Comparison of ENCODE assay signal across 20 mouse cellular contexts in genomic region chr4:140513797-140514196, GRCm38 (mm10).
DNase-seq lines count a peak whose midpoint lies in the region; ATAC-seq and TF ChIP-seq lines count a peak whose summit lies in the region.
"Had no signal": no experiment of that assay in that cellular context is flagged by ENCODE, and none has a peak within 500 bp of the region (broad histone marks: within the 10 kb centered on the region; RNA-seq: fewer than 3 reads in every experiment).

No protein-coding gene starts in this region.

- H3K4me3 ChIP-seq in heart, embryonic 11.5 days (ENCODE audit: low read depth, low read length): no peak overlapping the region
- H3K4me3 ChIP-seq in intestine, embryonic 14.5 days (ENCODE audit: low read depth, low read length): no peak overlapping the region
- no peak overlapping the region for H3K4me3 ChIP-seq in intestine, postnatal 0 days (ENCODE audit: low read depth, low read length)
- H3K4me3 ChIP-seq in MEL (ENCODE audit: control insufficient read depth in 1 of 2, insufficient read depth in 1 of 2, low read depth in 2 of 2, low read length in 2 of 2): no peak overlapping the region
- H3K4me3 ChIP-seq in intestine, embryonic 16.5 days (ENCODE audit: low read length): no peak overlapping the region
- H3K4me3 ChIP-seq: forebrain, embryonic 12.5 days; hindbrain, embryonic 13.5 days; lung, embryonic 15.5 days; stomach, embryonic 15.5 days had no signal

- TF ChIP-seq POLR2A in MEL (IDR thresholded peaks at IDR 0.05; ENCODE audit: control insufficient read depth in 1 of 2, insufficient read depth in 1 of 2, low read depth in 1 of 2, low read length in 2 of 2, poor library complexity in 1 of 2): no peak

- 61% methylated on average over 4 of the region's 4 CpGs for WGBS in heart, embryonic 11.5 days (ENCODE audit: insufficient replicate concordance)
- 34% methylated on average over 4 of the region's 4 CpGs for WGBS in intestine, embryonic 14.5 days
- WGBS in intestine, postnatal 0 days: 51% methylated on average over 4 of the region's 4 CpGs
- WGBS in intestine, embryonic 16.5 days: 61% methylated on average over 4 of the region's 4 CpGs

- H3K27me3 ChIP-seq in heart, embryonic 11.5 days (ENCODE audit: control insufficient read depth, insufficient read depth, low read length): no peaks in the 10 kb centered on the region
- H3K27me3 ChIP-seq in intestine, embryonic 14.5 days (replicated peaks; ENCODE audit: control insufficient read depth, insufficient read depth, low read length): no peaks in the 10 kb centered on the region
- no peaks in the 10 kb centered on the region for H3K27me3 ChIP-seq in intestine, postnatal 0 days (replicated peaks; ENCODE audit: control insufficient read depth, insufficient read depth, low read length)
- no peaks in the 10 kb centered on the region for H3K27me3 ChIP-seq in MEL (ENCODE audit: control insufficient read depth in 1 of 2, insufficient read depth in 2 of 2, low read length in 2 of 2)
- no peaks in the 10 kb centered on the region for H3K27me3 ChIP-seq in intestine, embryonic 16.5 days (replicated peaks; ENCODE audit: control insufficient read depth, insufficient read depth, low read length)
- H3K27me3 ChIP-seq: forebrain, embryonic 12.5 days; hindbrain, embryonic 13.5 days; lung, embryonic 15.5 days; stomach, embryonic 15.5 days had no signal

- peaks cover 11% of the 10 kb centered on the region for H3K36me3 ChIP-seq in heart, embryonic 11.5 days (ENCODE audit: control insufficient read depth, insufficient read depth, low read length)
- H3K36me3 ChIP-seq in intestine, embryonic 14.5 days (ENCODE audit: control insufficient read depth, insufficient read depth, low read length): peaks cover 28% of the 10 kb centered on the region
- peaks cover 25% of the 10 kb centered on the region for H3K36me3 ChIP-seq in intestine, postnatal 0 days (ENCODE audit: control insufficient read depth, insufficient read depth)
- H3K36me3 ChIP-seq in MEL (ENCODE audit: control insufficient read depth in 1 of 2, insufficient read depth in 2 of 2, low read length in 2 of 2): no peaks in the 10 kb centered on the region
- H3K36me3 ChIP-seq in intestine, embryonic 16.5 days (ENCODE audit: control insufficient read depth, insufficient read depth, low read length): peaks cover 17% of the 10 kb centered on the region; the same call in 1 of the 2 replicates

- H3K9ac ChIP-seq in heart, embryonic 11.5 days (ENCODE audit: low read depth, low read length): no peak overlapping the region
- H3K9ac ChIP-seq in intestine, embryonic 14.5 days (ENCODE audit: low read length): no peak overlapping the region
- H3K9ac ChIP-seq in intestine, postnatal 0 days (ENCODE audit: low read depth, low read length): no peak overlapping the region
- no peak overlapping the region for H3K9ac ChIP-seq in MEL (ENCODE audit: control insufficient read depth, low read depth, low read length, poor library complexity, severe bottlenecking)
- no peak overlapping the region for H3K9ac ChIP-seq in intestine, embryonic 16.5 days (ENCODE audit: low read depth, low read length)
- H3K9ac ChIP-seq: forebrain, embryonic 12.5 days; hindbrain, embryonic 13.5 days; lung, embryonic 15.5 days; stomach, embryonic 15.5 days had no signal

- no peak for TF ChIP-seq EP300 in MEL (IDR thresholded peaks at IDR 0.05; ENCODE audit: low read depth in 1 of 2, low read length in 2 of 2)

- no peaks in the 10 kb centered on the region for H3K79me2 ChIP-seq in MEL (ENCODE audit: control insufficient read depth, insufficient read depth, low read length, poor library complexity)

- 0 out of 2 replicates have a peak, but pooled peaks have one; percentile 12 for ATAC-seq in heart, embryonic 11.5 days (replicated peaks; ENCODE audit: insufficient number of reproducible peaks, low FRiP score, low TSS enrichment)
- ATAC-seq in intestine, embryonic 14.5 days (replicated peaks; ENCODE audit: low FRiP score, low TSS enrichment, low read depth): peak; percentile 54
- no peak for ATAC-seq in intestine, postnatal 0 days
- ATAC-seq in intestine, embryonic 16.5 days: peak; percentile 33; the same call in 1 of the 2 replicates
- ATAC-seq in cerebellum, adult (ENCODE audit: insufficient number of reproducible peaks, low FRiP score, low TSS enrichment): no peak

- H3K4me2 ChIP-seq in heart, embryonic 11.5 days: no peak overlapping the region
- no peak overlapping the region for H3K4me2 ChIP-seq in intestine, embryonic 14.5 days (ENCODE audit: low read length)
- H3K4me2 ChIP-seq in intestine, postnatal 0 days (replicated peaks; ENCODE audit: low read depth): no peak overlapping the region
- H3K4me2 ChIP-seq in intestine, embryonic 16.5 days (ENCODE audit: low read depth, low read length): no peak overlapping the region
- H3K4me2 ChIP-seq: forebrain, embryonic 12.5 days; hindbrain, embryonic 13.5 days; liver, embryonic 11.5 days; lung, embryonic 15.5 days; stomach, embryonic 15.5 days had no signal

- TF ChIP-seq RAD21 in MEL (IDR thresholded peaks at IDR 0.05; ENCODE audit: low read depth, low read length): no peak

- peaks cover 8% of the 10 kb centered on the region for H3K4me1 ChIP-seq in heart, embryonic 11.5 days (ENCODE audit: control insufficient read depth, insufficient read depth, low read length)
- H3K4me1 ChIP-seq in intestine, embryonic 14.5 days (replicated peaks; ENCODE audit: control insufficient read depth, insufficient read depth, low read length): 0 out of 2 replicates have a peak, but pooled peaks cover 5% of the 10 kb centered on the region
- H3K4me1 ChIP-seq in intestine, postnatal 0 days (replicated peaks; ENCODE audit: control insufficient read depth, insufficient read depth, low read length): no peaks in the 10 kb centered on the region
- H3K4me1 ChIP-seq in MEL (ENCODE audit: control insufficient read depth in 1 of 2, insufficient read depth in 2 of 2, low read length in 2 of 2): no peaks in the 10 kb centered on the region
- peaks cover 6% of the 10 kb centered on the region; the same call in 1 of the 2 replicates for H3K4me1 ChIP-seq in intestine, embryonic 16.5 days (ENCODE audit: control insufficient read depth, insufficient read depth, low read length)
- H3K4me1 ChIP-seq: forebrain, embryonic 12.5 days; lung, embryonic 15.5 days; stomach, embryonic 15.5 days had no signal

- DNase-seq in heart, adult 18-20 months: no peak
- DNase-seq in intestine, embryonic 14.5 days (ENCODE audit: low spot score): peak; percentile 69
- peak; percentile 7 for DNase-seq in MEL (ENCODE audit: low read depth, low spot score)
- no peak for DNase-seq in spleen, adult 18-20 months
- DNase-seq: B cell, adult 2 months; cerebellum, adult 9-10 months; kidney, adult 18-20 months; kidney, postnatal 4 days; midbrain, embryonic 14.5 days; right cerebral cortex, adult 18-20 months; thymus, postnatal 14 days had no signal

- 0 out of 2 replicates have a peak, but pooled peaks cover 2% of the 10 kb centered on the region for H3K9me3 ChIP-seq in heart, embryonic 11.5 days (replicated peaks; ENCODE audit: control insufficient read depth, low read length)
- no peaks in the 10 kb centered on the region for H3K9me3 ChIP-seq in intestine, embryonic 14.5 days (ENCODE audit: control insufficient read depth, low read length)
- H3K9me3 ChIP-seq in intestine, postnatal 0 days (ENCODE audit: control insufficient read depth): no peaks in the 10 kb centered on the region
- no peaks in the 10 kb centered on the region for H3K9me3 ChIP-seq in MEL (replicated peaks; ENCODE audit: insufficient read depth, low read length)
- H3K9me3 ChIP-seq in intestine, embryonic 16.5 days (ENCODE audit: control insufficient read depth, low read length): no peaks in the 10 kb centered on the region
- H3K9me3 ChIP-seq: forebrain, embryonic 12.5 days; hindbrain, embryonic 13.5 days; lung, embryonic 15.5 days; stomach, embryonic 15.5 days had no signal

- no peak overlapping the region for H3K27ac ChIP-seq in heart, embryonic 11.5 days (ENCODE audit: low read depth, low read length)
- H3K27ac ChIP-seq in intestine, embryonic 14.5 days (ENCODE audit: low read depth): no peak overlapping the region
- no peak overlapping the region for H3K27ac ChIP-seq in intestine, postnatal 0 days (ENCODE audit: low read depth, low read length)
- no peak overlapping the region for H3K27ac ChIP-seq in MEL (ENCODE audit: control insufficient read depth, low read depth, low read length)
- no peak overlapping the region for H3K27ac ChIP-seq in intestine, embryonic 16.5 days (ENCODE audit: low read length)
- H3K27ac ChIP-seq: forebrain, embryonic 12.5 days; hindbrain, embryonic 13.5 days; lung, embryonic 15.5 days; stomach, embryonic 15.5 days had no signal

- no peak for TF ChIP-seq CTCF in intestine, postnatal 0 days (IDR thresholded peaks at IDR 0.05; ENCODE audit: low read depth)
- TF ChIP-seq CTCF in MEL (IDR thresholded peaks at IDR 0.05 in 2 of 3, conservative IDR thresholded peaks at IDR 0.05 in 1 of 3; ENCODE audit: control insufficient read depth in 1 of 3, insufficient read depth in 1 of 3, low read depth in 2 of 3, low read length in 3 of 3, poor library complexity in 1 of 3, severe bottlenecking in 1 of 3): no peak

TF ChIP-seq in MEL, 35 proteins besides CTCF, POLR2A, EP300 and RAD21:
- TF ChIP-seq GABPA (IDR thresholded peaks at IDR 0.05; ENCODE audit: low read depth, low read length) (no peak), CHD1 (IDR thresholded peaks at IDR 0.05; ENCODE audit: low read depth, low read length) (no peak), GATA1 (IDR thresholded peaks at IDR 0.05; ENCODE audit: low read depth, low read length) (no peak), UBTF (IDR thresholded peaks at IDR 0.05; ENCODE audit: borderline replicate concordance, insufficient read depth, low read depth, low read length) (no peak), BHLHE40 (IDR thresholded peaks at IDR 0.05; ENCODE audit: borderline replicate concordance, low read depth, low read length) (no peak), USF1 (IDR thresholded peaks at IDR 0.05; ENCODE audit: low read depth, low read length) (no peak), MAFK (IDR thresholded peaks at IDR 0.05; ENCODE audit: borderline replicate concordance, low read depth, low read length) (no peak), MEF2A (IDR thresholded peaks at IDR 0.05; ENCODE audit: extremely low read depth, insufficient replicate concordance, low read depth, low read length, poor library complexity, severe bottlenecking) (no peak), JUND (IDR thresholded peaks at IDR 0.05; ENCODE audit: low read depth, low read length) (no peak), ZNF384 (IDR thresholded peaks at IDR 0.05; ENCODE audit: low read depth, low read length) (no peak)

Comparison
In these comparisons a context has a peak if more than half of its experiments do, and no peak if none do; other contexts are left out.
1. ATAC-seq: peak in heart, embryonic 11.5 days (single experiment), intestine, embryonic 14.5 days (single experiment) and intestine, embryonic 16.5 days (single experiment); none in intestine, postnatal 0 days (single experiment) and cerebellum, adult (single experiment).
2. DNase-seq: peak in intestine, embryonic 14.5 days (single experiment) and MEL (single experiment); none in heart, adult 18-20 months (0 of 2) and spleen, adult 18-20 months (0 of 2).